Mouse (Mus musculus): ENCODE results near the gene Erp29.

DNA sequence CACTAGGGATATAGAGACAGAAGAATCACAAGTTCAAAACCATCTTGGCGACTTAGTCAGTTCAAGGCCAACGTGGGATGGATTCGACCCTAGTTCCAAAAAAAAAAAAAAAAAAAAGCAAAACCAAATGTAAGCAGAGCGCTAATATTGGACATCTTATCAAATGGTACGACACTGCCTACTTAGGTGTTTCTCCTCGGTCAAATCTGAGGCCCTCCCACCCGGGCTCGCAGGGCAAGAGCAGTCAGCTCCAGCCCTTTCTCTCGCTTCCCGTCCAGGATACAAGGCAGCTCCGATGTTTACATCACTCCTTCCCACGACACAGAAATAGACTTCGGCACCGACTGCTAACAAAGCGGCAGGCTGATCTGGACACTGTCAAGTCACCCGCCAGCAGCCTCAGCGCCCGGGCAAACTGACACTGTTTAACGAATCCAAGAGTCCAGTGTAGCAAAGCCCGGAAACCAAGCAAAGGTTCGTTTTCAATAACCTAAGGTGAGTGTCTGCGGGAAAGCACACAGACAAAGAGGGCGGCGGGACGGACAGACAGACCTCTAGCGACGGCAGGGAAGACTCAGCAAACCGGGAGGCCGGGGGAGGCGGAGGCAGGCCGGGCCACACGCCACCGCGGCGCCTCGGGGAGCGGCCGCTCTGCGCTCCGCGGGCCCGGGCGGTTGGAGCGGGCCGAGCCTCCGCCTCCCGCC, 67.4 kb downstream of the Erp29 start:
- 0 out of 2 replicates have a peak, but pooled peaks have one; percentile 67 for TF ChIP-seq ZNF384 (IDR thresholded peaks at IDR 0.05; ENCODE audit: low read depth, low read length)
- no peak for TF ChIP-seq CHD2 (IDR thresholded peaks at IDR 0.05; ENCODE audit: low read depth, low read length)
